Comparison of ENCODE assay signal across 8 mouse cellular contexts in genomic region chr3:95281216-95282126, GRCm38 (mm10). TPM values are rescaled to one million over a fixed set of nuclear protein-coding genes. Genes with fewer than 3 reads are reported as not detected.
DNase-seq lines count a peak whose midpoint lies in the region; ATAC-seq lines count a peak whose summit lies in the region.

TSS of gene Mindy1 (plus strand) at chr3:95281345.
TSS of gene Prune1 (minus strand) at chr3:95282076.

- peak; percentile 98 for DNase-seq in adipocyte (ENCODE audit: low spot score)
- DNase-seq in embryo, embryonic 10 days (ENCODE audit: low spot score), result peak; percentile 99
- peak; percentile 99 for DNase-seq in gastrocnemius, postnatal 14 days
- DNase-seq in left cerebral cortex, postnatal 10 days (ENCODE audit: extremely low spot score in 1 of 2, low spot score in 2 of 2), result peak; percentile 98 to 99
- peak; percentile 98 for DNase-seq in right cerebral cortex, postnatal 25 days
- DNase-seq in urinary bladder, postnatal 4 days (ENCODE audit: low spot score in 2 of 2), result peak; percentile 97 to 99

- intact Hi-C loops in gastrocnemius, postnatal 14 days (cut with DNase I; ENCODE audit: low total_unique reads), result no loop called here
- intact Hi-C loops in left cerebral cortex, postnatal 10 days (cut with DNase I), result no loop called here

- ATAC-seq in inflammation-experienced regulatory T-cells, adult 6 months, result peak; percentile 93
- ATAC-seq in megakaryocyte-erythroid progenitor cell, adult 5-6 weeks (replicated peaks; ENCODE audit: low FRiP score, low TSS enrichment, poor library complexity, severe bottlenecking), result peak; percentile 75

RNA-seq across cellular contexts. Expression of gene Mindy1, which starts in this region (rescaled TPM):
- 10 to 100 TPM; 19.6 to 22.5 TPM for total RNA-seq in gastrocnemius, postnatal 14 days (2021)
- 10 to 100 TPM; 17.8 to 18.5 (median 18.3) TPM for polyA plus RNA-seq in inflammation-experienced regulatory T-cells, adult 6 months (2017; shearing (Covaris generic))
- 10 to 100 TPM; 25.3 to 26.2 TPM for total RNA-seq in left cerebral cortex, postnatal 10 days (2021)
- total RNA-seq in megakaryocyte-erythroid progenitor cell, adult 5-6 weeks (2014; fragmentation: Nextera tagmentation), result 36.8 and 46.9 TPM in 2 replicates
- total RNA-seq in megakaryocyte-erythroid progenitor cell, adult 5-6 weeks (2017), result 37.5 and 45.3 TPM in 2 replicates

RNA-seq across cellular contexts. Expression of gene Prune1, which starts in this region (rescaled TPM):
- 10 to 100 TPM; 35.3 to 35.6 TPM for total RNA-seq in gastrocnemius, postnatal 14 days (2021)
- polyA plus RNA-seq in inflammation-experienced regulatory T-cells, adult 6 months (2017; shearing (Covaris generic)), result 10 to 100 TPM in 1 of 3 experiments, 1 to 10 TPM in 2; 7.5 to 11.0 (median 8.8) TPM
- total RNA-seq in left cerebral cortex, postnatal 10 days (2021), result 10 to 100 TPM; 44.3 to 46.4 TPM
- total RNA-seq in megakaryocyte-erythroid progenitor cell, adult 5-6 weeks (2014; fragmentation: Nextera tagmentation), result 20.2 and 24.8 TPM in 2 replicates
- 10.1 and 14.6 TPM in 2 replicates for total RNA-seq in megakaryocyte-erythroid progenitor cell, adult 5-6 weeks (2017)

Comparison
In these comparisons a context has a peak if more than half of its experiments do, and no peak if none do; other contexts are left out.
1. Peak in every context shown above with its lines: DNase-seq and ATAC-seq.